Mouse (Mus musculus): ENCODE measurements around the gene Abcc3.

Abcc3 gene

GRCm38 (mm10) chr11:94324618-94325017 is 68.2 kb downstream of the Abcc3 start:
- no peak for DNase-seq (ENCODE audit: low spot score)

GRCm38 (mm10) chr11:94323271-94323925 is 69.4 kb downstream of the Abcc3 start:
- DNase-seq (ENCODE audit: low spot score): no peak

DNA sequence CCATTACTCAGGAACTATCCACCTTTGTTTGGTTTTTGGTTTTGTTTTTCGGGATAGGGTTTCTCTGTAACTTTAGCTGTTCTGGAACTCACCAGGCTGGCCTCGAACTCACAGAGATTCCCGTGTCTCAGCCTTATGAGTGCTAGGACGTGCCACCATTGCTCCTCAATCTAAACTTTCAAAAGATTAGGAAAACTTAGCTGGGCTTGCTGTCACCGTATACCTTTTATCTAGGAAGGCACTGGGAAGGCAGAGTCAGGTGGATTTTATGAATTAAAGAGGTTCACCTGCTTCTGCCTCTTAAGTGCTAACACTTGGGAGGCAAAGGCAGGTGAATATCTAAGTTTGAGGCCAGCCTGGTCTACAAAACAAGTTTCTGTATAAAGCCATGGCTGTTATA is 70.2 kb downstream of the Abcc3 start:
- DNase-seq (ENCODE audit: low spot score): no peak

DNA sequence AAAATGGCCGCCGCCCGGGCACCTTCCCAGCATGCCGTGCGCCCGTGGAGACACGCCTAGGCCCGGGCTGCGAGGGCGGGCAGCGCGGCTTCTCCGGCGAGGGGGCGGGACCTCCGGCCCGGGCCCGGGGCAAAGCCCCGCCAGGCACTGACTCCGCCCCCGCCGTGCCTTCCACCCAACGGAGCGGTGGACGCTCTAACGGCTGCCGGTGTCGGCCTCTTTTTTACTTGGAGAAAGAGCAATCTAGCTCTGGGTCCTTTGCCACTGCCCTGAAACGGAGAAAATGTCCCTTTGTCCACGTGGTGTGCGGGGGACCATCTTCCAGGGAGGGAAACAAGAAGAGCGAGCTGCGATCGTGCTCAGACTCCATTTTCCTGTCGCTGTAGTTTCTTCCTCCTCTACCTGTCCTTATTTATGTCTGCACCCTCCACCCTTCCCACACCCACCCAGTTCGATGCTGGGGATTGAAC is 70.8 kb downstream of the Abcc3 start, which contains the start of gene Luc7l3:
TSS of gene Luc7l3 (minus strand) at position 58 of the 470 bp plus-strand sequence.
- DNase-seq (ENCODE audit: low spot score): peak; percentile 93

- DNase-seq (ENCODE audit: low spot score): peak; percentile 45
Observed at GRCm38 (mm10) chr11:94320969-94321930, 71.5 kb downstream of the Abcc3 start.

- no peak for DNase-seq (ENCODE audit: low spot score)
Observed at GRCm38 (mm10) chr11:94318056-94318455, 74.7 kb downstream of the Abcc3 start.

DNA sequence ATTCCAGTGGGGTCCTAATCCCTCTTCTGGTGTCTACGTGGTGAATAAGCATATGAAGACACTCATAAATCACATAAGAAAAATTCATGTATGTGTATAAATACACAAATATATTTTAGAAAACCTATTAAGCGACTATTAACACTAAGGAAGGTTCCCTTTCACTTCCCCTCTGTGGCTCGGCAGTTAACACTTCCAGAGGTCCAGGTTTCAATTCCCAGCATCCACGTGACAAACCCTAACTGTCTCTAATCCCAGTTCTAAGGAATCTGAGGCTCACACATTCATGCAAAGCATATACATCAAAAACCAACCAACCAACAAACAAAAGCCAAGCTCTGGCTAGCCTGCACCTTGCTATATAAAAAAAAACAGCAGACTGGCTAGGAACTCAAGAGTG is 75.3 kb downstream of the Abcc3 start:
- no peak for DNase-seq (ENCODE audit: low spot score)

- no peak for DNase-seq (ENCODE audit: low spot score)
Observed at GRCm38 (mm10) chr11:94317014-94317413, 75.8 kb downstream of the Abcc3 start.

- DNase-seq (ENCODE audit: low spot score): no peak
Observed at GRCm38 (mm10) chr11:94316528-94316927, 76.3 kb downstream of the Abcc3 start.

- DNase-seq (ENCODE audit: low spot score): no peak
Observed at GRCm38 (mm10) chr11:94315308-94315707, 77.5 kb downstream of the Abcc3 start.

DNA sequence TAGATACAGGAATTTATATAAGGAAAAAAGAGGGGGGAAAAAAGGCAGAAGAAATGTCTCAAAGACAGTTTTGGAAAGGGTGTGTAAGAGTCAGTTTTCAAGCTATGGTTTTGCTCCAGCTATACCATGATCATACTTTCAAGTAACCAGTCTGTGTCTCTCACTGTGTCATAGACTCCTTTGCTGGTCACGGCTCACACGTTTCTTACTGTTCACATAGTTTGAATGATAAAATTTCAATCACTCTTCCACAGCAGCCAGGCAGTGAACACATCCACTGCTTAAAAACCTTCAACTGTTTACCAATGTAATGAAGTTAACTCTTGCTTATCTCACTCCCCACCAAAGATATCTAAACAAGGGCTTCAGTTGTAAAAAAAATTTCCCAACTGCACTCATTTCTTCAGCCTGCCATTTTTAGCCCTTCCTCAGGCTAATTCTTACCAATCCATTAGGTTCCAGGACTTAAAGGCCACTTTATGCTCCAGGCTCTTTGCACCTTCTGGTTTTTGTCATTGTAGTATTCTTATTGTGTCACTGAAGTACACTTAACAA is 78.6 kb downstream of the Abcc3 start:
- DNase-seq (ENCODE audit: low spot score): no peak

DNA sequence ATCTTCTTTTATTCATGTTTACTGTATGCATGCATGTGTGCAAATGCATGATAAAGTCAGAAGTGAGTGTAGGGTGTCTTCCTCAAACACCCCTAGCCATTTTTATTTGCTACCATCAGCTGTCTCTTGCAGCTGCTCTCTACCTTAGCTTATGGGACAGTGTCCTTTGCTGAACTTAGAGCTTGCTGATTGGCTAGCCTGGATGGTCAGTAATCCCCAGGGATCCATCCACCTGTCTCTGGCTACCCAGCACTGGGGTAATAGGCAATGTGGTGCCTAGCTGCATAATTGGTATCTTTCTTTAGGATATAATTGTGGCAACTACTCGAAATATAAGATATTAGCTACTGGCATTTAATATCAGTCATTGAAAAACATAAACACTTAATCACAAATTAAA is 80.1 kb downstream of the Abcc3 start:
- DNase-seq (ENCODE audit: low spot score): no peak

DNA sequence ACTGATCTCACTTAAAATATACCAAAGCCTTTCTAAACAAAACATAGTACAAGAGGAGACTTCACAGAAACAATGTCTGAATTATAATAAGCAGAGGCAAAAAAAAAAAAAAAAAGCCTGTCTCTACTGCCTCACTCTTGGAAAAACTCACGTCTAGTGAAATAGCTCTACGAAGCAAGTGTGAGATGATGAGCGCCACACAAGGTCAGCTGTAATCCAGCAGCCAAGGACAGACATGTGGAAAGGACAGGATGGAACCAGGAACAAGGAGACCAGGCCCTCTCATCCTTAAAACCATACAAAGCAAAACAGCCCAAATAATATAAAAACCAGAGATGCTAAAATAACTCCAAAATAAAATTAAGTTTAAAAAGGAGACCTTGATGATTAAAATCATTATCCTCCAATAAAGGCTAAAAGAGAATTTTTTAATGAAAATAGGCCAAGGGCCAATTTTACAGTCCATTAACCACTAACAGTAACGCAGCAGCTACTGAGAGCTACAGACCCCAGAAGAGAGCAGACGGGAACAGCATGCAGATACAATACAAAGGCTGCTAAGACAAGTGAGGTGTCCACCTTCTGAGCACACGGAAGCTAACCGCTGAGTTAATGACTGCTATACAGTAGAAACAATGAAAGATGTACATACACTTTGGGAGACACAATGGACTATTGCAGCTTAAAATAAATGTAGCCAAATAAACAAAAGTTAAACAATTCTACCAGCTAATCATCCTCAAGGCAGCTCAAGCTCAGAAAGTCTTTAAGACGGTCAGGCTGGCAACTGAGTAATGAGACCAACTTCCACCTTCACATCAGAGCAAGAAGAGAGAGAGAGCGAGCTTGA is 97.6 kb downstream of the Abcc3 start:
- no peak for DNase-seq (ENCODE audit: low spot score)

Data from embryo, embryonic 10 days (tissue).